Mouse (Mus musculus) megakaryocyte progenitor cell, adult 5-6 weeks (primary cell): ENCODE results near the gene Psmb2. TPM values are rescaled to one million over a fixed set of nuclear protein-coding genes. Genes with fewer than 3 reads are reported as not detected.

Source experiments
- ATAC-seq: replicated peaks from 2 replicates; pipeline ENCODE4 v1.8.0; 2016; ENCODE audit warnings: mild to moderate bottlenecking, moderate TSS enrichment, inconsistent platforms; ENCODE audit not compliant: poor library complexity
- total RNA-seq, 2 experiments: library from RNA; stranded (forward) in 1 of 2; stranded (reverse) in 1 of 2; fragments of 157-497, 149-512 nt in 1 of 2; fragments of 200-1000 nt in 1 of 2; gene quantifications; 2 replicates each; pipeline versions ENCODE4 v1.2.3 to v1.2.4; 2015 to 2017

Gene Psmb2
- total RNA-seq, 2 experiments from 2014 or later: 159 to 298 TPM

DNA sequence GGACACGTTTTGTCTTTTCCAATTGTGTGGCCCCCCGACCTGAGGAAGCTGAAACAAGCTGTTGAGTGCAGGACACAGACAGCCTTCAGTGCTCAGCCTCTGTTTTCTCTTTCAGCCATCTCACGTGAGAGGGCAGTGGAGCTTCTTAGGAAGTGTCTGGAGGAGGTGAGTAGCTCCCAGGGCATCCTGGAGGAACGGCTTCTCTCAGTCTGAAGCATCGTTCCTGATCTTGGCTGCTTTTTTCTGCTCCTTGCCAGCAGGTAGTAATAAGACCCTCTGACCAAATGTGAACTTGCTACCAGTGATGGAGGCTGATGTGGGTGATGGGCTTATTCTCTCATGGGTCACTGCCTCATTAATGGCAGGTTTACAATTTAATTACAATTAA lies 30.0 kb downstream of the Psmb2 start:
- ATAC-seq: no peak

DNA sequence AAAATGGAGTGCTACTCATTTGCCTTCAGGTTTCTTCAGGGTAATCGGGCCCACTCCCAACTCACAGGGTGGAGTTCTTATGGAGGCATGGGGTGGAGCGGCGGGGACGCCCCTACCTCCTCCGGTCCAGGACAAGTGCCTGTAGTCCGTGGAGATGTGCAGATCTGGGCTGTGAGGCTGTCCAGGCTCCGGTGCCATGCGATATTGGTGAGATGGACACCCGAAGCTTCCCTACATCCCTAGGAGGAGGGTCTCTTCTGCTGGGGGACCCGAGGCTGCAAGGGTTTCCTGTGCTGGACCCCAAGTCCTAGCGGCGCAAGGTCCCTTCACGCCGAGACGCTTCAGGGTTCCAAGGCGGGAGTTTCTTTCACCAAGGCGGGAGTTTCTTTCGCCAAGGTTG lies 54.7 kb downstream of the Psmb2 start:
- ATAC-seq: no peak

DNA sequence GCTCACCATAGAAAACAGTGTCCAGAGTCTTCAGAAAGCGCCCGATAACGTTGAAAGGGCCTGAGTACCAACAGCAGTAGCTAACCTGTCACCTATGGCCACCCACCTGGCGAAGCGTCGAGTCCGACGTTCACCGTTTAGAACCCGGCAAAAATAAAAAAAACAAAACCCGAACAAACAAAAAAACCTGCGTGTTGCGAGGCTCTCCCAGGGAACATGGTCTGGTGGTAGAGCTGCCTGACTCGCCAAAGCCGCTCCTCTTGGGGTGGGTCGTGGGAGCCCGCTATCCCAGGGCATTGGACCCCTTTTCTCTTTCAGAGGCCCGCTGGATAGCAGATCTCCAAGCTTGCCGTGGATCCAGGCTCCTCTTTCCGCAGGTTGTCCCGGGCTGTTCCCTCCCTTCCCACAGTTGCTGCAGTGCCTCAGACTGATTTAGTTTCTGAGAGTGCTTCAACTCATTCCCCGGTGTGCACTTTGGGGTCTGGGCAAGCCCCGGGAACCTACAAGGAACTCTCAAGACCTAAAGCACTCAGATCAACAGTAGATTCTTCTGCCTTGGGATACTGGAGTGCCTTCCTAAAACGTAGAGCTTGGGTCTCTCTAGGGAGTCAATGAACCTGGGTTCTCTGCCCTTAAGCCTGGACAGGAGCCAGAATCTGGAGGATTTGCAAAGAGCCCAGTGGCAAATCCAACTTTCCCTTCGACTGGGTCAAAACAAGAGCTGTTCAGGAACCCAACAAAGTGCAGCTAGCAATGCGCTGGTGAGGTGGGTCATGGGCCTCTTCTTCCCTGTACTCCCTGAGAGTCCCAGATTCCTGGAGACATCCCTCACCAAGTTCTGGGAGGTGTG lies 55.3 kb downstream of the Psmb2 start:
- no peak for ATAC-seq

DNA sequence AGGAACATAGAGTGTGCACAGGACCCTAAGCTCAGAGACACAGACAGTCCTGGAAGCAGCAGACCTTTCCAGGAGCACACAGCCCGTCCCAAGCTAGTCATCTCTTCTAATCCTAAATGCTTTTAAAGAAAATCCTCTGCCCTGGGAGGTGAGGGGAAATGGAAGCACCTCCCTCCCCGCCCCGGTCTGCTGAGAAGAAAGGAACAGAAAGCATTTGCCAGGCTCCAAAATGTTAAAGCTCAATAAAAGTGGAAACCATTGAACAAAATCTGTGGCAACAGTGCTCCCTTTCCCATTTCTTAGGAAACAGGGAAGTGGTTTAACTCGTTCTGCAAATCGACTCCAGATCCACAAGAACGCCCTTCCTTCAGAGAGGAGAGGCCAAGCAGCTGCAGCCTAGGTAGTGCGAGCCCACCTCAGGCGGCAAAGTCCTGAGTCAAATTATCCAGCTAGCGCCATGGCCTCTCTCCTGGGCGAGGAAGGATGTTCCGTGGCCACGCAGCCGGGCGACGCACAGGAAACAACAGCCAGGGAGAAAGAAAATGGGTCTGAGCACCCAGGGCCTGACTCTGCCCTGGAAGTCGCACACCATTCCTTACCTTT lies 56.7 kb downstream of the Psmb2 start:
- ATAC-seq: no peak

DNA sequence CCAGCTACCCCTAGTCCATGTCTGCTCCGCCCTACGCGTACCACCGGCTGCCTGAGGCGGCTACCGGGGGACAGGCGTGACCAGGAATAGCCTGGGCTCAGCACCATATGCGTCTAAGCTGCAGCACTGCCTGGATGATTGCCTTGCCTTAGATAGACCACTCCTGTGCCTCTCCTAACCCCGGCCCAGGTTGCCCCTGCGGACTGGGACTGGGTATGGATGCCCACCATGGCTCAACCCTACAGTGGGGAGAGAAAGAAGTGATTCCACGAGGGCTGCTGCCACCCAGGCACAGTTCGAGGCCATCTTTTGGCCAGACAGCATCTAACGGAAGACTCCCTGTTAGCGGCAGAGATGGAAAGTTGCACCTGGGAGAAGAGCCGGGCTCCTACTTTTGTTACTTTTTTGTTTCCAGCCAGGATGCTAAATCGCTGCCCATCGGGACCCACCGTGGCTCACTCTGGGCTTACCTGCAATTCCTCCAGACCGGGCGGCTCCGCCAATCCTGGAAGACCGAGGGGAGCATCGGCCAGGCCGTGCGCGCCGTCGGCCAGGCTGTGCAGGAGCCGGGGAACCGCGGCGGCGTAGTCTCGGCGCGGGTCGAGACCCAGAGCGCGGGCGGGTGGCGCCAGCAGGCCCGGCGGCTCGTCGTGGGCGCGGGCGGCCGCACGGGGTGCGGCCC lies 57.4 kb downstream of the Psmb2 start:
- 0 out of 2 replicates have a peak, but pooled peaks have one; percentile 19 for ATAC-seq

DNA sequence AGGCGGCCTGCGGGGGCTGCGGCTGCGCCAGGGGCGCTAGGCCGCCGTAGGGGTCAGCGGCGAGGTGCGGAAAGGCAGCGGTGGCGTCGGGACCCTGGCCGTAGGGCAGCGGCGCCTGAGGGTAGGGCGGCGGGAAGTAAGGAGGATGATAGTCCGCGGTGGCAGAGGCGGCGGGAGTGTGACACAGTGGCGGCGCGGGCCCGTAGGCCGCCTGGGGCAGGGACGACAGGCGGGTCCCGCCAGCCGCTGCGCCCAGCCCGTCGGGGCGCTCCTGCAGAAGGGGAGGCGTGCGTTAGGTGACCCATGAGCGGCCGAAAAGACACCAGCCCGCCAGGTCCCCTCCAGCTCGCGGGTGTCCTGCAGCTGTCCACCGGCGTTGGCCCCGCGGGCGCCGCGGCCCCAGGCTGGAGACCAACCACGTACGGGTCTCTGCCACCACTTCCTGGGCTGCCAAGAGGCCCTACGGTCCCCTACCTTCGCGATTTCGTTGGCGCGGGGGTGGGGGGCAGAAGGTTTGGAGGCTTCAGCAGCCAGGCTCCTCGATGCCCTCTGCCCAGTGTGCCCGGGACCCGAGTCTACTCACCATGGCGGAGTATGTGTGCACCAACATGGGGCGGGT lies 58.1 kb downstream of the Psmb2 start:
- ATAC-seq: peak; percentile 2; the same call in 1 of the 2 replicates

DNA sequence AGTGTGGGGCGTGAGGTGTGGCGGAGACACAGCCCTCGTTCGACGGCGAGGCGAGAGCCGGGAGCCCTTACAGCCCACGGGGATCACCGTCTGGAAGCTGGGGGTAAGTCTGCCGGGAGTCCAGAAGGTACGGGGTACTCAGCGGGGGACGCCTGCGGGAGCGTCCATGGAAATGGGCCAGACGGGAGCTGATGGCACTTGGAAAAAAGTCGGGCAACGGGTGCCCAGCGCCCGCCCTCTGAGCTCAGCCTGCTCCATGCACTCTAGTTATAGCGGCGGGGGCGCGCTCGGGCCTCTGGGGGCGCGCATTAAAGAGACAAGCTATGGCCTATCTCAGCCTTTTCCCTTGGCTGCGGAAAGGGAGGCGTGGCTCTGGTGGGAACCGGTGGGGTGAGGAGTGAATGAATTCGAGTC lies 58.6 kb downstream of the Psmb2 start, which contains the start of gene Tfap2e:
Gene Tfap2e (minus strand): TSS at position 240 of the 414 bp plus-strand sequence.
- ATAC-seq: peak; percentile 68

DNA sequence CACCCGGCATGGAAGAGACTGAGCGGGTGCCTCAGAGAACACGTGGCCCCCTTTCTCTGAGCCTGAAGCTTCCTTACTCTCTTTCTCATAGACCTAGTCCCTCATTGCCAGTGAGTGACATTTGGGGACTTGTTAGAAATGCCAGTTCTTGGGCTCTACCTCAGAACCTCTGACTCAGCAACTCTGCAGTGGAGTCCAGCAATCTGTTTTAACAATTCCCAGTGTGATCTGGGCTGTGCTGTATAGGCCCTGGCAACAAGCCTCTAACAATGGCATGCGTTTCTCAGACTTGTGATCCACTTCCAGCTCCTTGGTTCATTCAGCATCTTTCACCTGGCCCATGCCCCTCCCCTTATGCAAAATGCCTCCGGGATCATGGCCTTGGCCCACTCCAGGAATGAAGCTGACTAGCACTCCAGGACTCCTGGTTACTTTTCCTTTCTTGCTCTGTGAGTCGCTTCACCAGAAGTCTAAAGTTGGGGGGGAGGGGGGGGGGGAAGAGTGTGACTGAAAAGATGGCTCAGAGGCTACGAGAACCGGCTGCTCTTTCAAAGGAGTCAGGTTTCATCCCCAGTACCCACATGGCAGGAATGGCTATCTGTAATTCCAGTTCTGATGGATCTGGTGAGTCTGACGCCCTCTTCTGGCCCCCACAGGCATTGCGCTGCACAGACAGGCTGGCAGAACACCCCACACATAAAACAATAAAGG lies 62.7 kb downstream of the Psmb2 start:
- ATAC-seq: peak; percentile 41; the same call in 1 of the 2 replicates

DNA sequence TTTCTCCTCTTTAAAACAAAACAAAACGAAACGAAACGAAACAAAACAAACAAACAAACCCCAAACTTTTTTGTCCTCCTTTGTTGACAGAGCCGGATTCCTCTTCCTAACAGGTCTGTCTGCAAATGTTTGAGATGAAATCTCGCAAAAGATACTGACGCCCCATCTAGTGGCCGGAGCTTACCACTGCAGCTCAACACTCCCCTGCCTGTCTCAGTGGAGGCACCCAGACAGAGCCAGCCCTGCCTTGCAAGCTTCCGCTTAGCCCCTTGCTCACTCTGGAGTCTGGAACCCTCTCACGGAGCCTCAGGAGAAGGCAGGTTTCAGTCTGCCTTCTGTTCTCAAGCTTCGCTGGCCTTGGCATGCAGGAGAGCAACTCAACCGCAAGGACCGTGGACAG lies 64.0 kb downstream of the Psmb2 start:
- ATAC-seq: peak; percentile 90

DNA sequence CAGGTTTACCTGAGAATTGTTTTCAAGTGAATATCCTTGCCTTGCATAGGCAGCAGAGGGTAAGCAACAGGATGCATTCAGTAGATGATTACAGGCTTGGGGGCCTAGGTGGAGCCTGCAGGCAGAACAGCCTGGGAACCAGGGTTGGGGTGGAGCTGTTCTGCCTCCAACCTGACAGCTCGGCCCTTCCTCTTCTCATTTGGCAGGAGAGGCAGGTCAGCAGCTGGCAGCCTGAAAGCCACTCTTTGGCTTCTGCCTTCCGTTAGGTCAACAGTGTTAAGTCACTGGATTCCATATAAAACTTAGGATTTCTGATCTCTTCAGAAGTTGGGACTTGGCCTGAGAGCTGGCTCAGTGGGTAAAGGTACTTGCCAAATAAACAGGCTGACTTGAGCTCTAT lies 65.5 kb downstream of the Psmb2 start:
- no peak for ATAC-seq

DNA sequence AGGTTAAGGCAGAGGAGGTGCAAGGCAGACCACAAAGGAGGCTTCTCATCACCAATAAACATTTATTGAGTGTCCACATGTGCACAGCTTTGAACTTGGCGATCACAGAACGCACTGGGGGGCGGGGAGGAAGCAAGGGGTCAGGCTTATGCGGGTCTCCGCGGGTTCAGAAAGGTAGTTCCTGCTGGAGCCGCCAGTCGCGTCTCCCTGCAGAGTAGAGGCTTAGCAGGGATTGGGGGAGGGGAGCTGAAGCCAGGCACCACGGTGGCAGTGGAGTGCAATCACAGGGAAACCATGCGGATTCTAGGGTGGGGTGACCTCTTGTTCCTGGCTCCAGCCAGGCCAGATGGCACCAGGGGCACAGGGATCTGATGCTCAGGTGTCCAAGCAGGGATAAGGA lies 66.3 kb downstream of the Psmb2 start:
- ATAC-seq: no peak

DNA sequence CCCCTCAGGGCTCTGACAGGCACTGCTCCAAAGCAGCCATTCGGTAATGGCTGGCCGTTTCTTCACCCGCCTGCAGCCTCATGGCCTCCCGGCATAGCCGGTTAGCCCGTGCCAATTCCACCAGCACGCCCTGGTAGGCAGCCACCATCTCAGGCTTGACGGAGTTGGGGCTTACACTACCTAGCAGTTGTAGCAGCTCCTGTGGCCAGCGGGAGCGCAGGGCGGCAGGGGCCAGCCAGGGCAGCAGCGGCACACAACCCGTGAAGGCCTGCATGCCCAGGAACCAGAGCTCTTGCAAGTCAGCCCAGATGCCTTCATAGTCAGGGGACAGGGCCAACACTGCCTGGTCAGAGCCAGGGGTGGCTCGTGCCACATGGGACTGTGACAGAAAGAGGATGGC lies 67.4 kb downstream of the Psmb2 start:
- no peak for ATAC-seq

DNA sequence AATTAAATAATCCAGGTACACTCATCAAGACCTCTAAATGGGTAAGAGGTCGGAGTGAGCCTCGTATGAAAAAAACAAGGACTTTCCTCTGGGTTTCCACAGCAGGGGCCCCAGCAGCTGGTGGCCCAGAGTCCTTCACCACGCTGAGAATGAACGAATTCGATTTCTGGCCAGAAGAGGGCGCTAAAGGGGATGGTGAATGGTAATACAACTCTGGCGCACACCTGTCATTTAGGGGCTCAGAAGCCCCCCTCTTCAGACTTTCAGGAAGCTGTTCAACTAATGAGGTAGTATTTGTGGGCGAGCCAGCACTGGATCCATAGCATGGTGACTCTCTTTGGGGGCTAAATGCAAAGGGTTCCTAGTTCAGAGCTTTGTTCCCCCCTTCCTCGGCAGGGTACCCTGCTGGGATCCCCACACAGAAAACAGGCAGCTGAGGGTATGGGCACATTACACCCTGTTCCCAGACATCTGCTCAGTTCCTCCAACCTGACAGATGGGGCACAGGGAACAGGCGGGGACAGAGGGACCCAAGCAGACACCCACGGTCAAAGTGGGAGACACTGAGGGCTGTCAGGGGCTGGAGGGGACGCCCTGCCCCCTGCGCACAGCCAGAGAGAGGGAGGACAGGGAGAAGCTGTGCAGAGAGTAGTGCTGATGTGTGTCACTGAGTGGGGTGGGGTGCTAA lies 68.2 kb downstream of the Psmb2 start:
- peak; percentile 61 for ATAC-seq

DNA sequence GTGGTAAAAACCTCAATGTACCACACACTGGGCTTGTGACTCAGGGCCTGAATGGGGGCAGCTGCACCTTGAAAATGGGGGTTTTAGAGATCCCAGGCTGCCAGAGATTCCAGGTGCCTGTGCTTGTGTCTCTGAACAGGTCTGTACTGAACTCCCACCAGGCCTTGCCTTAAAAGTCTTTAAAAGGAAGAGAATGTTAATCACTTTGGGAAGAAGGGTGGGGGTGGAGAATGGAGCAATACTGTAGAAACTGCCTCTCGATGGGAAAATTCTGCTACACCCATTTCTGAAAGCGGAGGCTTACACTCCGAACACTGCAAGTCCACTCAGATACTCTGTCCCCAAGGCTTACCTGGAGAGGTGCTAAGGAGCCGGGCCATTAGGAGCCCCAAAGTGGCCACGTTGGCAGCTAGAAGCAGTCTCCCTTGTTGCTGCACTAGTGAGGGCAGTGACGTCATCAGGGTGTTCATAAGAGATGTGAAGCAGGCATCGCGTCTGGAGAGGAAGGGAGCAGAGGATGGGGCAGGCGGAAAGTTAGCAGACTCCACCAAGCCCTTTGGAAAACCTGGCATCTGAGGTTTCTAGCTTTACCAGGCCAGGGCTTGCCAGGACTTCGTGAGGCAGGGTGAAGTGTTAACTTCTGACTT lies 68.9 kb downstream of the Psmb2 start:
- no peak for ATAC-seq

DNA sequence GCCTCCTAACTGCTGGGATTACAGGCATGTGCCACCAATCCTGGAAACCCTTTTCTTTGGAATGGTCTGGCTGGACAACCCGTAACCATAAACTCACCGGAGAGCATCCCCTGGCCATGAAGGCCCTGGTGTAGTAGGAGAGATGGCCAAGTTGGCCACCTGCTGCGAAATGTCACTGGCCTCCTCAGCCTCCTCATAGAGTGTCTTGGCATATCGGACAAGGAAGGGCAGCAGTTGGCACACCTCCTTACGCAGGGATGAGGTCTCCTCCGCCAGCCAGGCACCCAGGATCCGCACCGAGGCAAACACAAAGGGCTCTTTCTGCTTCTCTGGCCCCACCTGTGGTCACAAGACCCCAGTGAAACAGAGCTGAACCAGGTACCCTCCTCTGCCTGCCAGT lies 71.0 kb downstream of the Psmb2 start:
- no peak for ATAC-seq

DNA sequence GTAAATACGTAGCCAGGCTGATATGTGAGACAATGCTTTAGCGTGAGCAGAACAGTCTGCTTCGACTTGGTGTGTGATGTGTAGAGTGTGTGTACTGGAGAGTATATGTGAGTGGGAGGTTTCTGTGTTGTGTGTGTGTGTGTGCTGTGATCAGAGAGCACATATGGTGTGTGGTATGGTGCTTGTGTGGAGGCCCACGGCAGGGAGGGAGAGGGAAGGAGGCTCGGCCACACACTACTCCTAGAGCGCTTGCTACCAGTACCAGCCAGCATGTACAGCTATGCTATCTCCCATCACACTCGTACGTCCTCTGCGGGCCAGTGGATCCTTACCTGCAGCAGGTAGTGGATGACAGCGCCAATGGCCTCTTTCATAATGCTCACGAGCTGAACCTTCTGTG lies 72.1 kb downstream of the Psmb2 start:
- ATAC-seq: no peak

DNA sequence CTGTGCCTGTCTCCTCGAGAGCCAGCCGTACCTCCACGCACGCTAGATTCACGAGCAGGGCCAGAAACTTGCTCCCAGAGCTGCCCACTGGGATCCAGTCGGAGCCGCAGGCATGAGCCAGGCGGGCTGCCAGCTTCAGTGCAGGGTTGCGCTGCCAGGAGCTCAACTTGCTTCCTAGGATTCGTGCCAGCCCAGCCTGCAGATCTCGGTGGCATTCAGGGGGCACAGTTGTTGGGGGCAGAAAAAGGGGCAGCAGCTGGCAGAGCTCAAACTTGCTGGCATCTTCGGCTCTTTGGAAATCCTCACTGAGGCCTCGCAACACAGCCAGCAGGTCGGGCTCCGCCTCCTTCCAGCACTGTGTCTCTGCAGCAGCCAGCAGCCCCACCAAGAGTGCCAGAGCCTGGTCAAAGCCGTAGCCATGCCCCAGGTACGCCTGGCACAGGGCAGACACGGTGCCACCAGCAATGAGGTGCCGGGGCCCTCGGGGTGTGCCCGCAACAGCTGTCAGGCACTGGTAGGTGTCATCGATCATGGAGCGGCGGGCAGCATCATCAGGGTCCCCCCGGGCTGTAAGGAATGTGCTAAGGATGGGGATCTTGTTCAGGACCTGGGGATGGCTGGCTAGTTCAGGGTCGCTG lies 72.7 kb downstream of the Psmb2 start:
- ATAC-seq: no peak

DNA sequence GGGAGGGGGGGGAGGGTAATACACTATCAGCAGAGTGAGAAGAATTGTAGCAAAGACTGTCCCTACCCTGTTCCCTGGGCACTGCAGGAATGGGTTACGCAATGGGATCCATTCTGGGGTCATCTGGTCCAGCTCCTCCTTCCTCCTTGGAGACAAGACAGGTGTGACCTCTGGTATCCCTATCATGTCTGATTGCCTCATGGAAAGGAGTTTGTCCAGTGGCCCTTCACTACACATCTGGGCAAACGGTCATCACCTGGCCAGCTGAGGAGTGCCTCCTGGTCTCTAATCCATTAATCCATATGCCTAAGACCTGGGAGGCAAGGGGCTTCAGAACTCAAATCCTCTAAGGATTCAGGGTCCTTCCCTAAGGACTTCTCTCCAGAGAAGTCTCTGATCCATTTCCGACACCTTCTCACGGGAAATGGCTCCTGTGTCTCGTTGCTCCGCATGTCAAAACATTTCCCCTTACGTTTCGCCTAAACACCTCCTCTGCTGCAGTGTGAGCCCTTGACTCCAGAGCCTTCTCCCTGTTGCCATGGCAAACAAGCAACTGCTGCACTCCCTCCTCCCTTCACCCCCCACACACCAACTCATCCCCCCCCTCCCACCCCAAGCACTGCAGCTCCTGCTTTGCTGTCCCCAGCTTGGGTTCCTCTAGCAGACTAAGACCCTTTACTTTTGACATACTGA lies 73.6 kb downstream of the Psmb2 start:
- no peak for ATAC-seq
